Mouse (Mus musculus) frontal cortex, adult 2 months (tissue): Measurements from ENCODE around the gene Cmbl. TPM values are rescaled to one million over a fixed set of nuclear protein-coding genes. Genes with fewer than 3 reads are reported as not detected.
"Not testable (repeated sequence)": the region's sequence is repeated elsewhere in the genome, so short reads cannot be mapped to it uniquely, and the experiment has no call there.

Experiments
- DNase-seq, 2 experiments: peaks; one replicate each; pipeline ENCODE4 v3.0.0; 2022; ENCODE audit warnings: low spot score in 1 of 2; ENCODE audit errors: extremely low spot score in 1 of 2
- polyA plus RNA-seq: library from polyadenylated mRNA; depleted of rRNA; stranded (reverse); fragments of >200 nt; gene quantifications from 2 replicates; pipeline ENCODE4 v1.2.3, GENCODE M21; 2012

Gene Cmbl
- polyA plus RNA-seq, 1 experiment = 22.7 TPM

GRCm38 (mm10) chr15:31573287-31573686 lies 8.1 kb downstream of the Cmbl start:
- DNase-seq = no peak

GRCm38 (mm10) chr15:31573692-31574091 lies 8.5 kb downstream of the Cmbl start:
- no peak for DNase-seq

- no peak for DNase-seq
These were observed 10.9 kb downstream of the Cmbl start for GRCm38 (mm10) chr15:31576076-31576475.

- not testable (repeated sequence) for DNase-seq
These were observed 15.9 kb downstream of the Cmbl start for GRCm38 (mm10) chr15:31581086-31581485.

- no peak for DNase-seq
These were observed 18.3 kb downstream of the Cmbl start for GRCm38 (mm10) chr15:31583304-31584085.

GRCm38 (mm10) chr15:31585238-31585637 lies 20.0 kb downstream of the Cmbl start:
- peak in 1 of 2 experiments; percentile 63 for DNase-seq

- no peak for DNase-seq
These were observed 20.9 kb downstream of the Cmbl start for GRCm38 (mm10) chr15:31586088-31586487.

GRCm38 (mm10) chr15:31586519-31586918 lies 21.3 kb downstream of the Cmbl start:
- DNase-seq = peak; percentile 77 to 96

GRCm38 (mm10) chr15:31587789-31588188 lies 22.6 kb downstream of the Cmbl start:
- no peak for DNase-seq

GRCm38 (mm10) chr15:31588989-31589640 lies 23.9 kb downstream of the Cmbl start:
- DNase-seq = no peak

GRCm38 (mm10) chr15:31590176-31590575 lies 25.0 kb downstream of the Cmbl start:
- no peak for DNase-seq

GRCm38 (mm10) chr15:31592531-31592930 lies 27.3 kb downstream of the Cmbl start:
- no peak for DNase-seq

GRCm38 (mm10) chr15:31594260-31594659 lies 29.1 kb downstream of the Cmbl start:
- peak in 1 of 2 experiments; percentile 50 for DNase-seq

GRCm38 (mm10) chr15:31595651-31596050 lies 30.5 kb downstream of the Cmbl start:
- no peak for DNase-seq

- no peak for DNase-seq
These were observed 34.6 kb downstream of the Cmbl start for GRCm38 (mm10) chr15:31599834-31600233.

- DNase-seq = no peak
These were observed 36.1 kb downstream of the Cmbl start for GRCm38 (mm10) chr15:31601279-31601645.

GRCm38 (mm10) chr15:31601646-31602374 lies 36.6 kb downstream of the Cmbl start, which contains the start of the genes Cct5 and Fam173b:
Cct5 (minus strand) TSS chr15:31601804.
Fam173b (plus strand) TSS chr15:31601852.
- DNase-seq = peak; percentile 94 to 98

- peak in 1 of 2 experiments; percentile 72 for DNase-seq
These were observed 37.2 kb downstream of the Cmbl start for GRCm38 (mm10) chr15:31602426-31602825.

- DNase-seq = no peak
These were observed 37.9 kb downstream of the Cmbl start for GRCm38 (mm10) chr15:31603113-31603512.

GRCm38 (mm10) chr15:31606821-31607220 lies 41.6 kb downstream of the Cmbl start:
- DNase-seq = no peak

- DNase-seq = peak in 1 of 2 experiments; percentile 52
These were observed 45.8 kb downstream of the Cmbl start for GRCm38 (mm10) chr15:31611027-31611426.
